Mouse (Mus musculus) Patski (cell line): Measurements from ENCODE around the gene Olfr382. TPM values are rescaled to one million over a fixed set of nuclear protein-coding genes. Genes with fewer than 3 reads are reported as not detected.
"Not testable (repeated sequence)": the region's sequence is repeated elsewhere in the genome, so short reads cannot be mapped to it uniquely, and the experiment has no call there.

ENCODE experiments used
- ATAC-seq: fragments of 100-300 bp; one replicate; pipeline ENCODE4 v1.8.0; 2021
- CTCF ChIA-PET: fragments of 350-600 bp; sonication (Branson Sonifier 250); formaldehyde crosslinking; loops from one replicate; lab custom pipeline; 2022; ENCODE audit warnings: inconsistent platforms; lab: Charles Lee
- POLR2A ChIA-PET: fragments of 350-600 bp; sonication (Branson Sonifier 250); formaldehyde crosslinking; loops from one replicate; lab custom pipeline; 2022; ENCODE audit warnings: antibody characterized with exemption, inconsistent platforms; lab: Charles Lee
- DNase-seq: peaks from one replicate; pipeline ENCODE4 v3.0.0-alpha.2; 2011; ENCODE audit warnings: low read depth, low spot score
- H3K27me3 ChIP-seq: fragments of 371-371 bp; one replicate; pipeline ENCODE4 v1.5.1; 2021
- CTCF ChIP-seq: fragments of 100-300 bp; IDR thresholded peaks from one replicate; pipeline ENCODE4 v1.5.1; 2021
- in situ Hi-C: fragments of 300-500 bp; cut with MboI; formaldehyde crosslinking; loops from 3 replicates; pipeline ENCODE4 v1.11.1; 2018; ENCODE audit warnings: low pct_unique_long_range_greater_than_20kb, mixed read lengths
- polyA plus RNA-seq: library from polyadenylated mRNA; unstranded; gene quantifications from one replicate; pipeline ENCODE4 v1.2.3, GENCODE M21; 2021

Olfr382 gene
- polyA plus RNA-seq, result not detected

DNA sequence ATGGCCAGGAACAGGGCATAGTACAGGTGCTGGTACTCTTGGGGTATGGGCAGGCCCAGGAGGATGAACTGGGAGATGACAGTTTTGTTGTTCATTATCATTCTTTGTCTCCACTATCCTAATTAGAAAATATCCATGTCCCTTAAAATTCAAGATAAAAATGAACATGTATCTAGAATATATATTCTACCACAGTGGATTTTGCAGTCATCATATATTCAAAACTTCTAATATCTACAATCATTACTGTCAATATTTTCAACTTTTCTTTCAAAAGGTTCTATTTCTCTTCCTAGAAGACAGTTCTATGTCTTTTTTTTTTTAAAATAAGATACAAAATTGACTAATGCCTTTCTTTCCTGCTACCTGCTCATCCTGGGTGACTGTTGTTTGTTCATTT, at the start of gene Olfr382:
TSS of gene Olfr382 (minus strand) at position 101 of the 400 bp plus-strand sequence.
- H3K27me3 ChIP-seq, result peaks cover 6% of the 10 kb centered on the region
- no peak for TF ChIP-seq CTCF
- no peak for DNase-seq
- in situ Hi-C loops, result no loop called here
- no peak for ATAC-seq
- ChIA-PET POLR2A (no interaction called here), CTCF (no interaction called here)

DNA sequence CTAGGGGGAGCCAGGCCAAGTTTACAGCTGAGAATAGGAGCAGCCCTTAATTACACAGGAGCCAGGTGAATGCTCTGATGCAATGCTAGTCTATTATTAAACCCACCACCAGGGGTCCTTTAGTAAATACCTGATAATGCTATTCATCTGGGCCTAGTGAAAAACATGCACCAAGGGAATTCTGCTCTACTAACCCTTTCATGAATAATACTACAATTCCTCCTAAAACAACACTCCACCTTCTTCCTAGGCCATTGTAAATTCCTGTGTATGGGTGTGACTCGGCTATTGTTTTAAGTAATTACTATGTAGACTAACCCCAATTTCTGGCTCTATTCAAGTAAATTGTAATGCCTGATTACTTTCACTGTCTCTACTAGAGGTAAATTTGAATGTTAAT, 12.0 kb upstream of the Olfr382 start:
- in situ Hi-C loops, CTCF ChIA-PET, H3K27me3 ChIP-seq, ATAC-seq, POLR2A ChIA-PET, DNase-seq: not testable (repeated sequence)

DNA sequence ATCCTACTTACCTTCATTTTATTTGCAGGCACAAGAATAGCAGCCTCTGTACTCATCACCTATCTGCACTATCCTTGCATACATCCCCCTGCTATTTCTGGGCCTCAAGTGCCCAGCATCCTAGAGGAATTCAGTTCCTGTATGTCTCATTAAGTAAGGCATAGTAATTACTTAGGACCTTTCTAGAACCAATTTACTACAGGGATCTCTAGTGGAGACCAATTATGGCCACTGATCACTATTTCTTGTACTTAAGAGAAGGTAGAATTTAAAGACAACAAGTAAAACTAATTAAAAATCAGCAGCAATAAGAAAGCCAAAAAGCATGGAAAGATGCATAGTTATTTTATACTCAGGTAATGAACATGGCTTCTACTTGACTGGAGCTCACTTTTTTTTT, 25.5 kb downstream of the Olfr382 start, which contains the start of gene Olfr381:
TSS of gene Olfr381 (minus strand) at position 101 of the 400 bp plus-strand sequence.
- ChIA-PET CTCF (no interaction called here), POLR2A (no interaction called here)
- TF ChIP-seq CTCF, result no peak
- H3K27me3 ChIP-seq, result peaks cover 2% of the 10 kb centered on the region
- in situ Hi-C loops, result no loop called here
- ATAC-seq (no peak), DNase-seq (no peak)

Other genes starting within 250 kb of the Olfr382 start
- 0.01 TPM for gene Trpv3, start 249.8 kb downstream of the Olfr382 start, polyA plus RNA-seq
- gene Aspa, start 187.6 kb downstream of the Olfr382 start, polyA plus RNA-seq, result 1.1 TPM
- not detected for gene Gm49340, start 187.5 kb downstream of the Olfr382 start, polyA plus RNA-seq
- 0.09 TPM for gene Spata22, start 187.5 kb downstream of the Olfr382 start, polyA plus RNA-seq
- gene Olfr20, start 166.4 kb downstream of the Olfr382 start, polyA plus RNA-seq, result not detected
- not detected for gene Olfr376, start 146.0 kb downstream of the Olfr382 start, polyA plus RNA-seq
- not detected for gene Olfr1, start 117.6 kb downstream of the Olfr382 start, polyA plus RNA-seq
- gene Olfr378, start 88.7 kb downstream of the Olfr382 start, polyA plus RNA-seq, result not detected
- not detected for gene Olfr380, start 59.7 kb downstream of the Olfr382 start, polyA plus RNA-seq
- not detected for gene Olfr381, start 25.6 kb downstream of the Olfr382 start, polyA plus RNA-seq
- gene Olfr385, start 75.8 kb upstream of the Olfr382 start, polyA plus RNA-seq, result not detected
- not detected for gene Olfr384, start 81.4 kb upstream of the Olfr382 start, polyA plus RNA-seq
- not detected for gene Zfp735, start 171.6 kb upstream of the Olfr382 start, polyA plus RNA-seq